Mouse (Mus musculus) ES-Bruce4 (cell line): ENCODE measurements at regions not wholly inside any gene's neighbourhood (a gene's known extent, or its start where the extent isn't known, plus 50 kb on each side); places are given as distances from the start of the nearest gene placed in this dataset.

Source experiments
- CTCF ChIP-seq: IDR thresholded peaks from one replicate; pipeline ENCODE4 v1.8.1; 2011; ENCODE audit warnings: low read depth, low read length
- EP300 ChIP-seq: IDR thresholded peaks from 2 replicates; pipeline ENCODE4 v1.6.1; 2011; ENCODE audit warnings: low read depth, low read length; ENCODE audit not compliant: insufficient read depth
- POLR2A ChIP-seq: IDR thresholded peaks from one replicate; pipeline ENCODE4 v1.8.1; 2011; ENCODE audit warnings: low read length; ENCODE audit not compliant: insufficient read depth

GRCm38 (mm10) chr12:12652361-12652760 lies 289.4 kb downstream of the Mycn start:
- TF ChIP-seq CTCF (no peak), EP300 (no peak), POLR2A (no peak)
